Mouse (Mus musculus) MEL (cell line): ENCODE data around the gene Ptprq. TPM values are rescaled to one million over a fixed set of nuclear protein-coding genes. Genes with fewer than 3 reads are reported as not detected.

Source experiments
- DNase-seq: peaks from one replicate; pipeline ENCODE4 v3.0.0; 2011; ENCODE audit warnings: low read depth, low spot score
- H3K27ac ChIP-seq: 2 replicates; pipeline ENCODE4 v1.5.1; 2012; ENCODE audit warnings: low read depth, mild to moderate bottlenecking, control low read depth, low read length, moderate library complexity; ENCODE audit not compliant: control insufficient read depth
- H3K27me3 ChIP-seq, 2 experiments: fragments of 150-350 bp in 1 of 2; sonication (generic) in 1 of 2; 2 replicates each; pipeline ENCODE4 v1.6.1; 2012; ENCODE audit warnings: low read length in 2 of 2, mild to moderate bottlenecking in 2 of 2, improper control_type of control experiment in 1 of 2, moderate library complexity in 1 of 2; ENCODE audit not compliant: insufficient read depth in 2 of 2, control insufficient read depth in 1 of 2
- H3K36me3 ChIP-seq, 2 experiments: 2 replicates each; pipeline ENCODE4 v1.6.1; 2012 to 2014; ENCODE audit warnings: low read length in 2 of 2, improper control_type of control experiment in 1 of 2, inconsistent platforms in 1 of 2, mild to moderate bottlenecking in 1 of 2; ENCODE audit not compliant: insufficient read depth in 2 of 2, control insufficient read depth in 1 of 2
- H3K4me1 ChIP-seq, 2 experiments: fragments of 150-350 bp in 1 of 2; sonication (generic) in 1 of 2; 2 replicates each; pipeline ENCODE4 v1.6.1; 2012; ENCODE audit warnings: low read length in 2 of 2, improper control_type of control experiment in 1 of 2, mild to moderate bottlenecking in 1 of 2; ENCODE audit not compliant: insufficient read depth in 2 of 2, control insufficient read depth in 1 of 2
- H3K4me3 ChIP-seq, 2 experiments: fragments of 150-350 bp in 1 of 2; sonication (generic) in 1 of 2; 2 replicates each; pipeline ENCODE4 v1.5.1; 2012; ENCODE audit warnings: low read depth in 2 of 2, low read length in 2 of 2, mild to moderate bottlenecking in 2 of 2, moderate library complexity in 2 of 2, control low read depth in 1 of 2, improper control_type of control experiment in 1 of 2; ENCODE audit not compliant: control insufficient read depth in 1 of 2, insufficient read depth in 1 of 2
- H3K79me2 ChIP-seq: 2 replicates; pipeline ENCODE4 v1.6.1; 2012; ENCODE audit warnings: mild to moderate bottlenecking, low read length, moderate library complexity; ENCODE audit not compliant: control insufficient read depth, poor library complexity, insufficient read depth
- H3K9ac ChIP-seq: 2 replicates; pipeline ENCODE4 v1.6.1; 2012; ENCODE audit warnings: low read depth, mild to moderate bottlenecking, control low read depth, low read length, moderate library complexity; ENCODE audit not compliant: control insufficient read depth, poor library complexity, severe bottlenecking
- H3K9me3 ChIP-seq: fragments of 150-350 bp; sonication (generic); replicated peaks from 2 replicates; pipeline ENCODE4 v1.6.1; 2012; ENCODE audit warnings: mild to moderate bottlenecking, low read length, improper control_type of control experiment, moderate library complexity; ENCODE audit not compliant: insufficient read depth
- BHLHE40 ChIP-seq: IDR thresholded peaks from 2 replicates; pipeline ENCODE4 v1.6.1; 2012; ENCODE audit warnings: low read depth, mild to moderate bottlenecking, inconsistent platforms, low read length, improper control_type of control experiment, borderline replicate concordance
- CTCF ChIP-seq, 3 experiments: IDR thresholded peaks in 2 of 3; conservative IDR thresholded peaks in 1 of 3; 2 replicates each; pipeline ENCODE4 v1.5.1; 2011 to 2012; ENCODE audit warnings: low read length in 3 of 3, low read depth in 2 of 3, mild to moderate bottlenecking in 2 of 3, improper control_type of control experiment in 1 of 3, inconsistent platforms in 1 of 3, mixed read lengths in 1 of 3, moderate library complexity in 1 of 3; ENCODE audit not compliant: control insufficient read depth in 1 of 3, insufficient read depth in 1 of 3, poor library complexity in 1 of 3, severe bottlenecking in 1 of 3
- E2F4 ChIP-seq: IDR thresholded peaks from 2 replicates; pipeline ENCODE4 v1.6.1; 2011; ENCODE audit warnings: low read depth, low read length, improper control_type of control experiment, borderline replicate concordance
- ELF1 ChIP-seq: IDR thresholded peaks from 2 replicates; pipeline ENCODE4 v1.6.1; 2014; ENCODE audit warnings: low read depth, mild to moderate bottlenecking, inconsistent platforms, low read length, improper control_type of control experiment, moderate library complexity
- EP300 ChIP-seq, 2 experiments: IDR thresholded peaks; 2 replicates each; pipeline ENCODE4 v1.6.1; 2011; ENCODE audit warnings: improper control_type of control experiment in 2 of 2, low read length in 2 of 2, low read depth in 1 of 2, mild to moderate bottlenecking in 1 of 2
- ETS1 ChIP-seq: IDR thresholded peaks from 2 replicates; pipeline ENCODE4 v1.6.1; 2012; ENCODE audit warnings: low read depth, mild to moderate bottlenecking, inconsistent platforms, low read length, improper control_type of control experiment, moderate library complexity
- GABPA ChIP-seq: IDR thresholded peaks from 2 replicates; pipeline ENCODE4 v1.6.1; 2012; ENCODE audit warnings: low read depth, mild to moderate bottlenecking, inconsistent platforms, low read length, improper control_type of control experiment, moderate library complexity
- JUND ChIP-seq: IDR thresholded peaks from 2 replicates; pipeline ENCODE4 v1.6.1; 2011; ENCODE audit warnings: low read depth, mild to moderate bottlenecking, improper control_type of control experiment, low read length
- KAT2A ChIP-seq: conservative IDR thresholded peaks from 2 replicates; pipeline ENCODE4 v1.6.1; 2012; ENCODE audit warnings: low read depth, low read length, improper control_type of control experiment, inconsistent platforms
- MAZ ChIP-seq: IDR thresholded peaks from 2 replicates; pipeline ENCODE4 v1.6.1; 2012; ENCODE audit warnings: low read depth, mild to moderate bottlenecking, inconsistent platforms, low read length, improper control_type of control experiment
- MEF2A ChIP-seq: IDR thresholded peaks from 2 replicates; pipeline ENCODE4 v1.6.1; 2014; ENCODE audit warnings: low read depth, mild to moderate bottlenecking, inconsistent platforms, low read length, improper control_type of control experiment; ENCODE audit not compliant: poor library complexity, insufficient replicate concordance, severe bottlenecking; ENCODE audit errors: extremely low read depth
- MXI1 ChIP-seq: IDR thresholded peaks from 2 replicates; pipeline ENCODE4 v1.6.1; 2011; ENCODE audit warnings: mild to moderate bottlenecking, low read depth, low read length, improper control_type of control experiment
- NELFE ChIP-seq: IDR thresholded peaks from 2 replicates; pipeline ENCODE4 v1.6.1; 2011; ENCODE audit warnings: low read depth, low read length, improper control_type of control experiment
- NRF1 ChIP-seq: IDR thresholded peaks from 2 replicates; pipeline ENCODE4 v1.6.1; 2014; ENCODE audit warnings: low read depth, mild to moderate bottlenecking, inconsistent platforms, low read length, improper control_type of control experiment, moderate library complexity; ENCODE audit not compliant: poor library complexity, insufficient read depth, severe bottlenecking
- POLR2AphosphoS2 ChIP-seq: IDR thresholded peaks from 2 replicates; pipeline ENCODE4 v1.6.1; 2011; ENCODE audit warnings: low read length, improper control_type of control experiment
- POLR2AphosphoS5 ChIP-seq: IDR thresholded peaks from 2 replicates; pipeline ENCODE4 v1.6.1; 2012; ENCODE audit warnings: low read depth, borderline replicate concordance, mild to moderate bottlenecking, inconsistent platforms, low read length, moderate library complexity, mixed read lengths
- RCOR1 ChIP-seq: IDR thresholded peaks from 2 replicates; pipeline ENCODE4 v1.6.1; 2012; ENCODE audit warnings: low read depth, mild to moderate bottlenecking, inconsistent platforms, low read length, improper control_type of control experiment
- SIN3A ChIP-seq: IDR thresholded peaks from 2 replicates; pipeline ENCODE4 v1.6.1; 2012; ENCODE audit warnings: low read length, improper control_type of control experiment, inconsistent platforms
- SMC3 ChIP-seq: IDR thresholded peaks from 2 replicates; pipeline ENCODE4 v1.6.1; 2011; ENCODE audit warnings: low read depth, low read length, improper control_type of control experiment
- TAL1 ChIP-seq: IDR thresholded peaks from 2 replicates; pipeline ENCODE4 v1.6.1; 2012; ENCODE audit warnings: mild to moderate bottlenecking, inconsistent platforms, low read length, moderate library complexity, mixed read lengths
- TCF12 ChIP-seq: IDR thresholded peaks from 2 replicates; pipeline ENCODE4 v1.6.1; 2014; ENCODE audit warnings: low read depth, mild to moderate bottlenecking, inconsistent platforms, low read length, improper control_type of control experiment, moderate library complexity
- UBTF ChIP-seq: IDR thresholded peaks from 2 replicates; pipeline ENCODE4 v1.6.1; 2012; ENCODE audit warnings: low read depth, mild to moderate bottlenecking, inconsistent platforms, low read length, improper control_type of control experiment, moderate library complexity, borderline replicate concordance; ENCODE audit not compliant: insufficient read depth
- USF1 ChIP-seq: IDR thresholded peaks from 2 replicates; pipeline ENCODE4 v1.6.1; 2014; ENCODE audit warnings: low read depth, mild to moderate bottlenecking, inconsistent platforms, low read length, improper control_type of control experiment, moderate library complexity
- USF2 ChIP-seq, 2 experiments: IDR thresholded peaks; 2 replicates each; pipeline ENCODE4 v1.6.1; 2011 to 2012; ENCODE audit warnings: improper control_type of control experiment in 2 of 2, low read length in 2 of 2, borderline replicate concordance in 1 of 2, inconsistent platforms in 1 of 2, low read depth in 1 of 2, mild to moderate bottlenecking in 1 of 2; ENCODE audit not compliant: insufficient read depth in 1 of 2
- ZC3H11A ChIP-seq: IDR thresholded peaks from 2 replicates; pipeline ENCODE4 v1.6.1; 2012; ENCODE audit warnings: low read depth, mild to moderate bottlenecking, inconsistent platforms, low read length, improper control_type of control experiment
- ZKSCAN1 ChIP-seq: IDR thresholded peaks from 2 replicates; pipeline ENCODE4 v1.6.1; 2012; ENCODE audit warnings: low read depth, mild to moderate bottlenecking, inconsistent platforms, low read length, improper control_type of control experiment, moderate library complexity
- ZMIZ1 ChIP-seq: IDR thresholded peaks from 2 replicates; pipeline ENCODE4 v1.6.1; 2012; ENCODE audit warnings: low read depth, mild to moderate bottlenecking, inconsistent platforms, low read length, improper control_type of control experiment, moderate library complexity
- ZNF384 ChIP-seq: IDR thresholded peaks from 2 replicates; pipeline ENCODE4 v1.6.1; 2012; ENCODE audit warnings: low read depth, mild to moderate bottlenecking, inconsistent platforms, low read length, improper control_type of control experiment
- polyA plus RNA-seq, 2 experiments: library from polyadenylated mRNA; stranded (reverse) in 1 of 2; unstranded in 1 of 2; fragments of >175 nt in 1 of 2; fragments of >200 nt in 1 of 2; gene quantifications; 2 replicates each; pipeline versions ENCODE4 v1.2.1 to v1.2.4; 2012; ENCODE audit warnings: low replicate concordance in 2 of 2, low read depth in 1 of 2; ENCODE audit not compliant: insufficient read length in 2 of 2, insufficient read depth in 1 of 2, missing spikeins in 1 of 2
- total RNA-seq: library from RNA; depleted of rRNA; stranded (reverse); fragments of 300-350 nt; gene quantifications from 2 replicates; pipeline ENCODE4 v1.2.3, GENCODE M21; 2012

Ptprq gene
- total and polyA plus RNA-seq, 3 experiments = not detected

- H3K9ac ChIP-seq = no peak overlapping the region
- H3K9me3 ChIP-seq = no peaks in the 10 kb centered on the region
- TF ChIP-seq MAZ (no peak), ELF1 (no peak), EP300 (IDR thresholded peaks at IDR 0.05; ENCODE audit: low read depth in 1 of 2, low read length in 2 of 2) (no peak), GABPA (no peak), USF1 (no peak), JUND (no peak), RCOR1 (no peak), ZC3H11A (no peak), CTCF (IDR thresholded peaks at IDR 0.05 in 2 of 3, conservative IDR thresholded peaks at IDR 0.05 in 1 of 3; ENCODE audit: control insufficient read depth in 1 of 3, insufficient read depth in 1 of 3, low read depth in 2 of 3, low read length in 3 of 3, poor library complexity in 1 of 3, severe bottlenecking in 1 of 3) (no peak), UBTF (no peak), E2F4 (no peak), POLR2AphosphoS2 (no peak), TCF12 (no peak), SMC3 (no peak), TAL1 (no peak), MXI1 (no peak), NELFE (no peak), NRF1 (no peak), MEF2A (no peak), KAT2A (no peak)
- H3K27ac ChIP-seq = no peak overlapping the region
- DNase-seq = no peak
- no peak overlapping the region for H3K4me3 ChIP-seq
- no peaks in the 10 kb centered on the region for H3K4me1 ChIP-seq
- no peaks in the 10 kb centered on the region for H3K27me3 ChIP-seq
- H3K79me2 ChIP-seq = no peaks in the 10 kb centered on the region
- H3K36me3 ChIP-seq = no peaks in the 10 kb centered on the region
Observed at GRCm38 (mm10) chr10:107624211-107624610, 95.6 kb downstream of the Ptprq start.

- TF ChIP-seq EP300 (IDR thresholded peaks at IDR 0.05; ENCODE audit: low read depth in 1 of 2, low read length in 2 of 2) = no peak
- TF ChIP-seq MAZ = no peak
- no peak for TF ChIP-seq BHLHE40
- no peak for TF ChIP-seq ETS1
- no peak for TF ChIP-seq ZNF384
- no peak for TF ChIP-seq E2F4
- TF ChIP-seq UBTF = no peak
- no peak for TF ChIP-seq SIN3A
- TF ChIP-seq RCOR1 = no peak
- TF ChIP-seq POLR2AphosphoS5 = no peak
- no peak for TF ChIP-seq TAL1
- no peak for TF ChIP-seq ZMIZ1
- no peak for TF ChIP-seq USF2 (IDR thresholded peaks at IDR 0.05; ENCODE audit: borderline replicate concordance in 1 of 2, insufficient read depth in 1 of 2, low read depth in 1 of 2, low read length in 2 of 2)
- TF ChIP-seq TCF12 = no peak
- TF ChIP-seq ZKSCAN1 = no peak
- no peak for DNase-seq
- H3K27me3 ChIP-seq = no peaks in the 10 kb centered on the region
Observed at GRCm38 (mm10) chr10:107615460-107615859, 104.4 kb downstream of the Ptprq start.

More at GRCm38 (mm10) chr10:107615460-107615859, 104.4 kb downstream of the Ptprq start:
- Histone ChIP-seq H3K9ac (no peak overlapping the region), H3K27ac (no peak overlapping the region), H3K4me3 (no peak overlapping the region), H3K36me3 (no peaks in the 10 kb centered on the region), H3K4me1 (no peaks in the 10 kb centered on the region), H3K79me2 (no peaks in the 10 kb centered on the region), H3K9me3 (no peaks in the 10 kb centered on the region)
